In the genomic region with DNA sequence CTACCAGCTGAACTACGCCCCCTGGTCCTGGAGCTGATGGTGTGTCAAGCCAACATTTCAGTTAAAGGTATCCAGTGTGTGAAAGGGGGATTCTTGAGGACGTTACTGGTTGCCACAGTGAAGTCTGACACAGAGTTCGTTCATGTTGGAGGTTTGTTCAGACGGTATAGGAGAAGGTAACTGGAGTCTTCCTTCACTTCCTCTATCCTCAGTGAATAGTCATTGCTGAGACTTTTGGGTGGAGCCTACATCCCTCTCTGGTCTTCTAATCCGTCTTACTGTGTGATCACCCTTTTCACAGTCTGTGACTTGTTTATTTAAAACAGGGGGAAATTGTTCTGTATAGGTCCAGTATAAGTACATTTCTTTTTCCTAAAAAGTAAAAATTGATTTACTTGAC, we compare ENCODE assay signal across 24 mouse cellular contexts.
"Had no signal": no experiment of that assay in that cellular context is flagged by ENCODE, and none has a peak within 500 bp of the region (broad histone marks: within the 10 kb centered on the region; RNA-seq: fewer than 3 reads in every experiment).

No protein-coding gene starts in this region.

- H3K9ac ChIP-seq: heart, embryonic 13.5 days; heart, embryonic 15.5 days; hindbrain, embryonic 13.5 days; hindbrain, embryonic 15.5 days; kidney, embryonic 15.5 days; limb, embryonic 13.5 days; limb, embryonic 15.5 days had no signal

- H3K4me2 ChIP-seq: heart, embryonic 11.5 days; heart, embryonic 13.5 days; heart, embryonic 15.5 days; hindbrain, embryonic 13.5 days; hindbrain, embryonic 15.5 days; kidney, embryonic 15.5 days; limb, embryonic 13.5 days; limb, embryonic 15.5 days; liver, embryonic 11.5 days had no signal

- DNase-seq: gastrocnemius, postnatal 14 days; gastrocnemius, postnatal 36 days; heart, adult 2 months; heart, postnatal 14 days; heart, postnatal 36 days; kidney, adult 11 months; kidney, adult 2 months; kidney, adult 9 months; kidney, postnatal 14 days; kidney, postnatal 36 days; layer of hippocampus, postnatal 36 days; left cerebral cortex, postnatal 4 days had no signal

- H3K27me3 ChIP-seq: heart, embryonic 13.5 days; heart, embryonic 15.5 days; hindbrain, embryonic 13.5 days; hindbrain, embryonic 15.5 days; kidney, embryonic 15.5 days; limb, embryonic 15.5 days had no signal

- H3K4me3 ChIP-seq: heart, adult 2 months; heart, embryonic 13.5 days; heart, embryonic 15.5 days; hindbrain, embryonic 13.5 days; hindbrain, embryonic 15.5 days; kidney, embryonic 15.5 days; limb, embryonic 13.5 days; limb, embryonic 15.5 days had no signal

- H3K27ac ChIP-seq: heart, adult 2 months; heart, embryonic 13.5 days; heart, embryonic 15.5 days; hindbrain, embryonic 13.5 days; hindbrain, embryonic 15.5 days; hindbrain, postnatal 0 days; kidney, embryonic 15.5 days; kidney, postnatal 0 days; limb, embryonic 13.5 days; limb, embryonic 15.5 days had no signal

- H3K36me3 ChIP-seq: heart, embryonic 13.5 days; heart, embryonic 15.5 days; hindbrain, embryonic 13.5 days; hindbrain, embryonic 15.5 days; kidney, embryonic 15.5 days; limb, embryonic 13.5 days; limb, embryonic 15.5 days had no signal

- H3K9me3 ChIP-seq: heart, embryonic 13.5 days; heart, embryonic 15.5 days; hindbrain, embryonic 13.5 days; hindbrain, embryonic 15.5 days; kidney, embryonic 15.5 days; limb, embryonic 13.5 days; limb, embryonic 15.5 days had no signal

- ATAC-seq: intestine, embryonic 16.5 days had no signal
